Mouse (Mus musculus): ENCODE data around the gene Uts2r. TPM values are rescaled to one million over a fixed set of nuclear protein-coding genes. Genes with fewer than 3 reads are reported as not detected.

Gene Uts2r
- polyA plus RNA-seq (2017; shearing (Covaris generic)) = not detected

GRCm38 (mm10) chr11:121159971-121160370, at the start of gene Uts2r:
Gene Uts2r, plus strand, starts transcription at chr11:121160271.
- no peak for ATAC-seq

- ATAC-seq = no peak
Measured at GRCm38 (mm10) chr11:121111051-121111450, 49.0 kb upstream of the Uts2r start.

- no peak for ATAC-seq
Measured at GRCm38 (mm10) chr11:121111601-121112000, 48.5 kb upstream of the Uts2r start.

GRCm38 (mm10) chr11:121112091-121112775, 47.8 kb upstream of the Uts2r start:
- no peak for ATAC-seq

- no peak for ATAC-seq
Measured at GRCm38 (mm10) chr11:121118106-121118505, 42.0 kb upstream of the Uts2r start.

GRCm38 (mm10) chr11:121118577-121118976, 41.5 kb upstream of the Uts2r start, which contains the start of gene Tex19.2:
Gene Tex19.2, minus strand, starts transcription at chr11:121118677.
- ATAC-seq = no peak

- ATAC-seq = no peak
Measured at GRCm38 (mm10) chr11:121121151-121121550, 38.9 kb upstream of the Uts2r start.

GRCm38 (mm10) chr11:121122024-121122670, 37.9 kb upstream of the Uts2r start:
- ATAC-seq = no peak

- no peak for ATAC-seq
Measured at GRCm38 (mm10) chr11:121123438-121123837, 36.6 kb upstream of the Uts2r start.

- no peak for ATAC-seq
Measured at GRCm38 (mm10) chr11:121125522-121126172, 34.4 kb upstream of the Uts2r start.

- ATAC-seq = no peak
Measured at GRCm38 (mm10) chr11:121126395-121126794, 33.7 kb upstream of the Uts2r start.

GRCm38 (mm10) chr11:121127441-121127840, 32.6 kb upstream of the Uts2r start:
- ATAC-seq = no peak

- no peak for ATAC-seq
Measured at GRCm38 (mm10) chr11:121129616-121130015, 30.5 kb upstream of the Uts2r start.

GRCm38 (mm10) chr11:121134600-121134999, 25.5 kb upstream of the Uts2r start:
- no peak for ATAC-seq

GRCm38 (mm10) chr11:121137682-121138081, 22.4 kb upstream of the Uts2r start:
- ATAC-seq = no peak

- ATAC-seq = no peak
Measured at GRCm38 (mm10) chr11:121138732-121139131, 21.3 kb upstream of the Uts2r start.

- ATAC-seq = no peak
Measured at GRCm38 (mm10) chr11:121143325-121144015, 16.6 kb upstream of the Uts2r start.

GRCm38 (mm10) chr11:121145865-121146264, 14.2 kb upstream of the Uts2r start, which contains the start of gene Tex19.1:
Gene Tex19.1, plus strand, starts transcription at chr11:121146143.
- ATAC-seq = no peak

- no peak for ATAC-seq
Measured at GRCm38 (mm10) chr11:121148193-121148592, 11.9 kb upstream of the Uts2r start.

GRCm38 (mm10) chr11:121154203-121154602, 5.9 kb upstream of the Uts2r start:
- no peak for ATAC-seq

- no peak for ATAC-seq
Measured at GRCm38 (mm10) chr11:121156411-121156891, 3.6 kb upstream of the Uts2r start.

- no peak for ATAC-seq
Measured at GRCm38 (mm10) chr11:121160636-121161346, 720 bp downstream of the Uts2r start.
